23 mouse cellular contexts compared by ENCODE assay signal in the genomic region with DNA sequence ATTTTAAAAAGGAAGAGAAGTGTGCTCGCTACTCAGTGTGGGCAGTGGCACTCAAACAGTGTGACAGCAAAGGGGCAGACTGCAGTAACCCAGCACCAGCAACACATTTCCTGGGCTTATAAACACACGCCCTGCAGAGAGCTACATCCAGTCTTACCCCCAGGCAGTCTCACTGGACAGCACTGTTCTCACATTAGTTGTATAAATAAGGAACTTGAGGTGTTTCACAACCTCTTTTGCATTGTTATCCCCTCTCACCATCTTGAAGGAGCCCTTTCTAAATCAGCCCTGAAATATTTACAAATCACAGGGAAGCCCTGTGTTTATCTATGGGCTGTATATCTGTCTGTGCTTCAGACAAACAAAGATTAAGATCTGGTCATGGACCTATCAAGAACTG. TPM values are rescaled to one million over a fixed set of nuclear protein-coding genes. Genes with fewer than 3 reads are reported as not detected.
DNase-seq lines count a peak whose midpoint lies in the region; ATAC-seq lines count a peak whose summit lies in the region.
"Had no signal": no experiment of that assay in that cellular context is flagged by ENCODE, and none has a peak within 500 bp of the region (broad histone marks: within the 10 kb centered on the region; RNA-seq: fewer than 3 reads in every experiment).

No protein-coding gene starts in this region.

- WGBS in forebrain, embryonic 15.5 days, result 69% methylated on average over 2 of the region's 2 CpGs

- no peak overlapping the region for H3K4me3 ChIP-seq in forebrain, embryonic 15.5 days
- H3K4me3 ChIP-seq: embryonic facial prominence, embryonic 10.5 days; forebrain, embryonic 13.5 days; heart, embryonic 10.5 days; hindbrain, embryonic 13.5 days had no signal

- H3K4me1 ChIP-seq in forebrain, embryonic 15.5 days, result no peaks in the 10 kb centered on the region; the same call in 1 of the 2 replicates

- peak; percentile 76 for ATAC-seq in common myeloid progenitor, adult 5-6 weeks (replicated peaks; ENCODE audit: low read depth, poor library complexity, severe bottlenecking)
- ATAC-seq in megakaryocyte progenitor cell, adult 5-6 weeks (replicated peaks; ENCODE audit: poor library complexity), result peak; percentile 87
- ATAC-seq in forebrain, embryonic 15.5 days (replicated peaks), result no peak
- ATAC-seq: activated CD4-positive, CD25-positive, alpha-beta regulatory T cell, adult 4 months; forebrain, embryonic 13.5 days; hindbrain, postnatal 0 days; Patski had no signal

- H3K36me3 ChIP-seq in forebrain, embryonic 15.5 days, result no peaks in the 10 kb centered on the region
- H3K36me3 ChIP-seq: heart, embryonic 10.5 days had no signal

- H3K4me2 ChIP-seq in forebrain, embryonic 15.5 days (replicated peaks), result no peak overlapping the region
- H3K4me2 ChIP-seq: forebrain, embryonic 13.5 days; hindbrain, embryonic 13.5 days had no signal

- H3K9ac ChIP-seq in forebrain, embryonic 15.5 days (replicated peaks), result no peak overlapping the region
- H3K9ac ChIP-seq: forebrain, embryonic 13.5 days; hindbrain, embryonic 13.5 days had no signal

- DNase-seq in spleen, postnatal 36 days (ENCODE audit: low spot score in 2 of 2), result peak; percentile 21 to 23
- DNase-seq in spleen, postnatal 14 days (ENCODE audit: low spot score in 2 of 2), result no peak
- no peak for DNase-seq in kidney, adult 8-10 months
- DNase-seq in urinary bladder, postnatal 14 days (ENCODE audit: low spot score), result no peak
- DNase-seq: adrenal gland, postnatal 14 days; cerebellum, adult 18-20 months; cerebellum, adult 9-11 months; cerebellum, postnatal 36 days; gastrocnemius, postnatal 36 days; heart, adult 18-20 months; heart, postnatal 10 days; heart, postnatal 4 days had no signal

- H3K27ac ChIP-seq in forebrain, embryonic 15.5 days (replicated peaks), result no peak overlapping the region
- H3K27ac ChIP-seq: embryonic facial prominence, embryonic 10.5 days; forebrain, embryonic 13.5 days; heart, embryonic 10.5 days; hindbrain, embryonic 13.5 days; hindbrain, postnatal 0 days had no signal

- H3K9me3 ChIP-seq in forebrain, embryonic 15.5 days, result no peaks in the 10 kb centered on the region
- H3K9me3 ChIP-seq: forebrain, embryonic 13.5 days; heart, embryonic 10.5 days; hindbrain, embryonic 13.5 days had no signal

- H3K27me3 ChIP-seq in forebrain, embryonic 15.5 days, result no peaks in the 10 kb centered on the region
- H3K27me3 ChIP-seq: CH12.LX; forebrain, embryonic 13.5 days; Patski had no signal

RNA-seq across cellular contexts. Expression of a gene that starts 17.3 kb away (rescaled TPM):
- 26.9 and 28.0 TPM in 2 replicates for total RNA-seq in common myeloid progenitor, adult 5-6 weeks (2017)
- total RNA-seq in megakaryocyte progenitor cell, adult 5-6 weeks (2015), result 19.4 and 23.6 TPM in 2 replicates
- 19.8 and 20.8 TPM in 2 replicates for total RNA-seq in megakaryocyte progenitor cell, adult 5-6 weeks (2017)
- polyA plus RNA-seq in forebrain, embryonic 15.5 days (2015; fragmentation: Nextera tagmentation; extraction: Ambion mirVana), result 9.9 and 10.0 TPM in 2 replicates

RNA-seq across cellular contexts. Expression of a gene that starts 17.3 kb away (rescaled TPM):
- total RNA-seq in common myeloid progenitor, adult 5-6 weeks (2017), result 4.0 and 4.3 TPM in 2 replicates
- total RNA-seq in megakaryocyte progenitor cell, adult 5-6 weeks (2015), result 5.9 and 11.8 TPM in 2 replicates
- total RNA-seq in megakaryocyte progenitor cell, adult 5-6 weeks (2017), result 2.7 and 3.5 TPM in 2 replicates
- polyA plus RNA-seq in forebrain, embryonic 15.5 days (2015; fragmentation: Nextera tagmentation; extraction: Ambion mirVana), result 5.7 and 5.8 TPM in 2 replicates

RNA-seq across cellular contexts. Expression of a gene that starts 43.2 kb away (rescaled TPM):
- not detected in 2 replicates for total RNA-seq in common myeloid progenitor, adult 5-6 weeks (2017)
- total RNA-seq in megakaryocyte progenitor cell, adult 5-6 weeks (2015), result 0.10 TPM in 1 of 2 replicates, not detected in the other
- not detected in 2 replicates for total RNA-seq in megakaryocyte progenitor cell, adult 5-6 weeks (2017)
- 22.5 and 24.2 TPM in 2 replicates for polyA plus RNA-seq in forebrain, embryonic 15.5 days (2015; fragmentation: Nextera tagmentation; extraction: Ambion mirVana)
- total RNA-seq: CH12.LX had no signal
- polyA plus RNA-seq: activated CD4-positive, CD25-positive, alpha-beta regulatory T cell, adult 4 months had no signal

Comparison
In these comparisons a context has a peak if more than half of its experiments do, and no peak if none do; other contexts are left out.
1. DNase-seq: peak in spleen, postnatal 36 days (2 of 2); none in spleen, postnatal 14 days (0 of 2), kidney, adult 8-10 months (0 of 2) and urinary bladder, postnatal 14 days (single experiment).